Mouse (Mus musculus) liver, embryonic 11.5 days (tissue): ENCODE measurements at regions not wholly inside any gene's neighbourhood (a gene's known extent, or its start where the extent isn't known, plus 50 kb on each side); places are given as distances from the start of the nearest gene placed in this dataset.

Experiments used
- ATAC-seq: fragments of 200-750 bp; cut with Nextera tagmentation; replicated peaks from 2 replicates; pipeline ENCODE4 v1.8.0; 2017; ENCODE audit warnings: moderate number of reproducible peaks, mild to moderate bottlenecking, moderate TSS enrichment, moderate library complexity; ENCODE audit not compliant: low FRiP score
- DNase-seq: peaks from one replicate; pipeline ENCODE4 v3.0.0-alpha.2; 2017; ENCODE audit warnings: low spot score
- H3K27ac ChIP-seq: fragments of 300-500 bp; sonication (generic); 2 replicates; pipeline ENCODE4 v1.5.1; 2014; ENCODE audit warnings: mild to moderate bottlenecking, low read depth, low read length, control low read depth
- H3K27me3 ChIP-seq: fragments of 300-500 bp; sonication (generic); replicated peaks from 2 replicates; pipeline ENCODE4 v1.6.1; 2014; ENCODE audit warnings: low read length, mixed read lengths; ENCODE audit not compliant: control insufficient read depth, insufficient read depth
- H3K36me3 ChIP-seq: fragments of 300-500 bp; sonication (generic); 2 replicates; pipeline ENCODE4 v1.6.1; 2014; ENCODE audit warnings: mild to moderate bottlenecking, low read length, moderate library complexity, mixed read lengths; ENCODE audit not compliant: control insufficient read depth, insufficient read depth
- H3K4me1 ChIP-seq: fragments of 300-500 bp; sonication (generic); replicated peaks from 2 replicates; pipeline ENCODE4 v1.6.1; 2014; ENCODE audit warnings: low read length, mixed read lengths; ENCODE audit not compliant: control insufficient read depth, insufficient read depth
- H3K4me2 ChIP-seq: fragments of 300-500 bp; sonication (generic); 2 replicates; pipeline ENCODE4 v1.6.1; 2014; ENCODE audit warnings: mild to moderate bottlenecking, control low read depth, moderate library complexity
- H3K4me3 ChIP-seq: fragments of 300-500 bp; sonication (generic); 2 replicates; pipeline ENCODE4 v1.5.1; 2014; ENCODE audit warnings: low read depth, low read length, control low read depth
- H3K9ac ChIP-seq: fragments of 300-500 bp; sonication (generic); 2 replicates; pipeline ENCODE4 v1.6.1; 2014; ENCODE audit warnings: low read depth, low read length, control low read depth
- H3K9me3 ChIP-seq: fragments of 300-500 bp; sonication (generic); 2 replicates; pipeline ENCODE4 v1.6.1; 2016; ENCODE audit warnings: low read length, inconsistent platforms, mixed read lengths; ENCODE audit not compliant: control insufficient read depth
- WGBS: fragments of 180-500 bp; shearing (Covaris S2); extraction: QIAGEN DNeasy Blood & Tissue Kit; methylation state at CpG from one replicate; pipeline ENCODE4 v1.1.7; 2014; 5-methylcytosine and 5-hydroxymethylcytosine counted together

DNA sequence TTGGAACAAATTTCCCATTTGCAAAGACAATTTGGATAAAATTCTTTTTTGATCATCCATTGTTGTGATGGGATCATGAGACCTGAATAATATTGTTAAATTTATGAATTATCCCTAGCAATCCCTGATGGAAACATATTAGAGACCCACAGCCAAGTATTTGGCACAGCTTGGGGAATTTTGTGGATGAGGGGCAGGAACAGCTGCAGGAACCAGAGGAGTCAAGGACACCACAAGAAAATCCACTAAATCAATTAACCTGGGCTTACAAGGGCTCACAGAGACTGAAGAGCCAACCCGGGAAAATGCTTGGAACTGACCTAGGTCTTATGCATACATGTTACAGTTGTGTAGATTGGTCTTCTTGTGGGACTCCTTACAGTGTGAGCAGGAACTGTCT, 311.6 kb upstream of the Robo2 start:
- Histone ChIP-seq H3K4me2 (no peak overlapping the region), H3K36me3 (no peaks in the 10 kb centered on the region), H3K27ac (no peak overlapping the region), H3K4me3 (no peak overlapping the region), H3K9me3 (no peaks in the 10 kb centered on the region), H3K4me1 (no peaks in the 10 kb centered on the region), H3K27me3 (no peaks in the 10 kb centered on the region), H3K9ac (no peak overlapping the region)
- no peak for ATAC-seq
- 40% methylated on average over 1 of the region's 1 CpGs for WGBS
- no peak for DNase-seq

DNA sequence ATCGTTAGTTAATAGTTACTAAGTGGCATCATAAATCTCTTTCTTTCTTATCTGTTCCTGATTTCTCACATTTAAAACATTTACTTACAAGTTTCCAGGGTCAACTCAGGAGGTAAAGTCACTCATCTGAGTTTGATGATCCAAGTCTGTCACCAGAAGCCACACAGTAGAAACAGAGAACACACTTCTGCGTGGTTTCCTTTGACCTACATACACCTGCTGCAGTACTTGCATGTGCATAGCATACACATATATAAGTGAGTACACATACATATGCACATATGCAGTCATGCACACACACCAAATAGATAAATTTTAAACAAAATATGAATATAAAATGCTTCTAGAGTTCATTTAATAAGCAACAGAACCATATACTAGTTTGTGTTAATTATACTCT, 306.5 kb upstream of the Robo2 start:
- no peaks in the 10 kb centered on the region for H3K36me3 ChIP-seq
- ATAC-seq (no peak), DNase-seq (no peak)
- no peaks in the 10 kb centered on the region for H3K27me3 ChIP-seq
- no peaks in the 10 kb centered on the region for H3K9me3 ChIP-seq
- no peak overlapping the region for H3K27ac ChIP-seq
- WGBS = 71% methylated on average over 2 of the region's 2 CpGs
- no peak overlapping the region for H3K4me2 ChIP-seq
- H3K4me3 ChIP-seq = no peak overlapping the region
- no peaks in the 10 kb centered on the region for H3K4me1 ChIP-seq
- no peak overlapping the region for H3K9ac ChIP-seq

DNA sequence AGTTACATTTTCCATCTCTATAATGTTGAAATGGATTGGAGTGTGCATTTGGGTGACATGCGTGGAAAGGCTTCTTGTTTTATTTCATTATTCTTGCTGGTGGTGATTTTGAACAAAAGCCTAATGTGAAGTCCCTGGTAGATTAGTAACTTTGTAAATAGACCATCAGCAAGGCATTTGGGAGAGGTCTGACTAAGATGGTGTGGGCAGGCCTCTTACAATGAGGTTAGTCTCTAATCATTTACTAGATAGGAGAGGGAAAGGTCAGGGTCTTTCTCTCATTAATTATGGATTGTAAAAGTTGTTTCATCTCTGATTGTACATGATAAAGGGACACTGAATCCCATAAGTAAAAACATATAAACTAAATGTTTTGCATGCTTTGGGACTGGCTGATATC, 306.0 kb upstream of the Robo2 start:
- no peaks in the 10 kb centered on the region for H3K27me3 ChIP-seq

DNA sequence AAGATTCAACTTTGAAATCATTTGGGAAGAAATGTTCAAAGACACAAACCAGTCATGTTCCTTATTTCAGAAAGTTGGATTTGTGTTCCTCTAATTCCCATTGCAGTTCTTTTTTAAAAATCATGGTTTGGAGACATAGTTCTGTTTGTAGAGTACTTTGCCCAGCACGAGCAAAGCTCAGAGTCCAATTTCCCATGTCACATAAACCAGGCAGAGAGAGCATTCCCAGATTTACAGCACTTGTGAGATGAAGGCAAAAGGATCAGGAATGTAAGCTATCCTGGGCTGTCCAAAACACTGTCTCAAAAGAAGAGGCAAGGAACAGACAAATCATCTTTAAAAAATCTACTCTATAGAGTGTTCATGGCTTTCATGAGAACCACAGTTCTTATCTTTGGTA, 303.3 kb upstream of the Robo2 start:
- no peak overlapping the region for H3K27ac ChIP-seq
- H3K27me3 ChIP-seq = no peaks in the 10 kb centered on the region
- no peaks in the 10 kb centered on the region for H3K9me3 ChIP-seq
- no peak overlapping the region for H3K9ac ChIP-seq
- ATAC-seq = no peak
- no peaks in the 10 kb centered on the region for H3K4me1 ChIP-seq
- no peak for DNase-seq
- no peaks in the 10 kb centered on the region for H3K36me3 ChIP-seq
- no peak overlapping the region for H3K4me3 ChIP-seq
- H3K4me2 ChIP-seq = no peak overlapping the region
- 59% methylated on average over 1 of the region's 1 CpGs for WGBS

More for the DNA sequence above, 306.0 kb upstream of the Robo2 start:
- Histone ChIP-seq H3K4me3 (no peak overlapping the region), H3K4me1 (no peaks in the 10 kb centered on the region), H3K27ac (no peak overlapping the region), H3K4me2 (no peak overlapping the region), H3K9me3 (no peaks in the 10 kb centered on the region), H3K9ac (no peak overlapping the region), H3K36me3 (no peaks in the 10 kb centered on the region)
- no peak for DNase-seq
- 74% methylated on average over 1 of the region's 1 CpGs for WGBS
- ATAC-seq = no peak

DNA sequence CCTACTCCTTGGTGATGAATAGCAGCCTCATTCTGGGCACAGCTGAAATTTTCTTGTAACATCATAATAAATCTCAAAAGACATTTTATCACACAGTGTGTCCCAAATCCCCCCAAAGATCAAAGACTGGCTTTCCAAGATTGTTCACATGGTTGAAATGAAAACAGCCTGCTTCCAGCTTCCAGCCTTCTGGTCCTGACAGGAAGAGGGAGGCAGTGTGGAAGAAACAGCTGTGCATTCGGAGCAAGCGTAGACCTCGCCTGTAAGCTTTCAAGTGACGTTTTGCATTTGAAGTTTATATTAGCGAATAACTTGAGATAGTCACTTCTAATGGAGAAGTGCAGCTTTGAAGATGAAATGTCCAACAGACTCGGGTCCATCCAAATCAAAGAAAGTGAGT, 300.9 kb upstream of the Robo2 start:
- no peak for DNase-seq
- 59% methylated on average over 6 of the region's 6 CpGs for WGBS
- no peaks in the 10 kb centered on the region for H3K4me1 ChIP-seq
- H3K36me3 ChIP-seq = no peaks in the 10 kb centered on the region
- no peaks in the 10 kb centered on the region for H3K27me3 ChIP-seq
- H3K4me2 ChIP-seq = no peak overlapping the region
- H3K4me3 ChIP-seq = no peak overlapping the region
- H3K9ac ChIP-seq = no peak overlapping the region
- no peaks in the 10 kb centered on the region for H3K9me3 ChIP-seq
- ATAC-seq = no peak
- H3K27ac ChIP-seq = no peak overlapping the region

DNA sequence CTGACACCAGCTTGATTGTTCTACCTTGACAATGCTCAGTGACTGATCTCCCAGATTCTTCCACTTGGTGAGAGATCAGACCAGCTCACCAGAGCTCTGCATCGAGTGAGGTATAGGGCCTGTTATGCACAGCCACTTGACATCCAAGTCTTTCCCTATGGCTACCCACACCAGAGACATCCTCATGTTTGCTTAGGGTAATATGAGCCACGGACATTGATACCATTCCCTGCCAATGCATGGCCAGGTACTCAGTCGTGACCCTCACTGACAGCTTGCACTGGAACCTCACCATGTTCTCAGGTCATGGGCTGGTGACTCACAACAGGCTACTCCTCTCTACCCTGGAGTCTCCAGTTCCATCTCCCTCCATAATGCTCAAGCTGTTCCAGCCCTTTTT, 290.4 kb upstream of the Robo2 start:
- ATAC-seq = no peak
- WGBS = 73% methylated on average over 3 of the region's 3 CpGs
- no peaks in the 10 kb centered on the region for H3K9me3 ChIP-seq
- H3K4me1 ChIP-seq = no peaks in the 10 kb centered on the region
- DNase-seq = no peak
- H3K4me3 ChIP-seq = no peak overlapping the region
- no peak overlapping the region for H3K27ac ChIP-seq
- no peaks in the 10 kb centered on the region for H3K36me3 ChIP-seq
- H3K4me2 ChIP-seq = no peak overlapping the region
- no peaks in the 10 kb centered on the region for H3K27me3 ChIP-seq
- no peak overlapping the region for H3K9ac ChIP-seq

DNA sequence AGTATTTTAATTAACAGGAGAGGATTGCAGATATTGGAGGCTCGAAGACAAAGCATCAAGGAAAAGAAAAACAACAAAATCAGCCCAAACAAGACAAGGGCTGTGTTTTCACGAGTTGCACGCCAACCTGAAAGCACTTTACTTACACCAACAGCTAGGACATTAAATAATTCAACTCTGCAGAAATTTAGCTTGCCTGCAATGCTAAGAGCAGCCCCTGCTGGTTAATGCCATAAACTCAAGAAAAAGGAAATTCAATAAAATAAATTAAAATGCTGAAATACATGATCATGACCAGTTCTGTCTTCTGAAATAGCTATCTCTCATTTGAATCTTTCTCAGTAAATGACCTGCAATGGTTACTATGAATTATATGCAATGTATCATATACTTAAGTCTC, 271.7 kb upstream of the Robo2 start:
- Histone ChIP-seq H3K4me3 (no peak overlapping the region), H3K27me3 (no peaks in the 10 kb centered on the region), H3K9me3 (no peaks in the 10 kb centered on the region), H3K9ac (no peak overlapping the region), H3K36me3 (no peaks in the 10 kb centered on the region), H3K4me1 (no peaks in the 10 kb centered on the region), H3K4me2 (no peak overlapping the region), H3K27ac (no peak overlapping the region)
- WGBS = 44% methylated on average over 3 of the region's 3 CpGs
- DNase-seq (no peak), ATAC-seq (no peak)

DNA sequence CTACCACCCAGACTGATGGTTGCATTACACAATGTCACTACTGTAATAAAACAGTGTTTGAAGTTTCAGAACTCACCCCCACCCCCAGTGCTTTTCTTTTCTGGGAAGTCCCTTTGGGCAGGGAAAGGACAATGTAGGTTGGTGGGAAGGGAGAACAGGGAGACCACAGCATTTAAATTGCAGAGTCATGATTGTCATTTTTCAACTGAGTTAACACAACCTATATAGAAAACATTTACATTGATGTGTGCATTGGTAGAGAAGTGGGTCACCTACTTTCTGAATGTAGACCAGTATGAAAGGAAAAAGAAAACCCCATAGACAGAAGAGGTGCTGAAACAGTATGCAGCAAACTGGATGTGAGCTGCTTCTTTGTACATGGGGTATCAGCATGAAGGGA, 264.0 kb upstream of the Robo2 start:
- Histone ChIP-seq H3K9ac (no peak overlapping the region), H3K4me1 (no peaks in the 10 kb centered on the region), H3K9me3 (no peaks in the 10 kb centered on the region), H3K4me2 (no peak overlapping the region), H3K4me3 (no peak overlapping the region), H3K27ac (no peak overlapping the region), H3K27me3 (no peaks in the 10 kb centered on the region), H3K36me3 (no peaks in the 10 kb centered on the region)
- DNase-seq = no peak
- ATAC-seq = no peak

DNA sequence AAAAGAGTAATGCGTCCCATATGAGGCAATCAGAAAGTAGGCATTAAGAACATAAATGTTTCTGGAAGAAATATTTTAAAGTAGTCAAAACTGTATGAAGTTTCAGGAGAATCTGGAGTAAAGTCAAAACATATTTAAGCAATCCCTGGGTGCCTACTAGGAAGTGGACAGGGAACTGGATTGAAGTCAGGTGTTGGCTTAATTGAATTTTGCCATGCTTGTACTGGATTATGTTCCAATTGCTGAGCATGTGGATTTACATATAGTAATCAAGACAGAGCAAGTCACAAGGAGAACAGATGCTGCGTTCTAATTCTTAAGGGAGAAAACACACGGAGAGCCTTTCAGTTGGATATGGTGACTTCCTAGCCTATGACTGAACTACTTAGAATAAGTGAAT, 259.8 kb upstream of the Robo2 start:
- Histone ChIP-seq H3K4me2 (no peak overlapping the region), H3K4me3 (no peak overlapping the region), H3K4me1 (no peaks in the 10 kb centered on the region), H3K27ac (no peak overlapping the region), H3K9ac (no peak overlapping the region), H3K9me3 (no peaks in the 10 kb centered on the region), H3K36me3 (no peaks in the 10 kb centered on the region), H3K27me3 (no peaks in the 10 kb centered on the region)
- no peak for DNase-seq
- WGBS = 85% methylated on average over 3 of the region's 3 CpGs
- no peak for ATAC-seq
